Mouse (Mus musculus) embryonic facial prominence, embryonic 13.5 days (tissue): ENCODE data around the gene Fam171b. TPM values are rescaled to one million over a fixed set of nuclear protein-coding genes. Genes with fewer than 3 reads are reported as not detected.

Experiments
- ATAC-seq: fragments of 200-750 bp; cut with Nextera tagmentation; 2 replicates; pipeline ENCODE4 v1.8.0; 2017; ENCODE audit warnings: low read depth; ENCODE audit not compliant: insufficient number of reproducible peaks, insufficient read depth, low FRiP score, low TSS enrichment
- H3K27ac ChIP-seq: fragments of 300-500 bp; sonication (generic); 2 replicates; pipeline ENCODE4 v1.5.1; 2015; ENCODE audit warnings: moderate library complexity, mild to moderate bottlenecking, inconsistent platforms
- H3K27me3 ChIP-seq: fragments of 300-500 bp; sonication (generic); 2 replicates; pipeline ENCODE4 v1.6.1; 2015; ENCODE audit warnings: mild to moderate bottlenecking, inconsistent platforms
- H3K36me3 ChIP-seq: fragments of 300-500 bp; sonication (generic); 2 replicates; pipeline ENCODE4 v1.6.1; 2015; ENCODE audit warnings: mild to moderate bottlenecking, inconsistent platforms
- H3K4me1 ChIP-seq: fragments of 300-500 bp; sonication (generic); 2 replicates; pipeline ENCODE4 v1.6.1; 2015; ENCODE audit warnings: inconsistent platforms
- H3K4me2 ChIP-seq: fragments of 300-500 bp; sonication (generic); 2 replicates; pipeline ENCODE4 v1.6.1; 2015; ENCODE audit warnings: moderate library complexity, mild to moderate bottlenecking, inconsistent platforms
- H3K4me3 ChIP-seq: fragments of 300-500 bp; sonication (generic); 2 replicates; pipeline ENCODE4 v1.5.1; 2015; ENCODE audit warnings: mild to moderate bottlenecking, inconsistent platforms
- H3K9ac ChIP-seq: fragments of 300-500 bp; sonication (generic); 2 replicates; pipeline ENCODE4 v1.6.1; 2015; ENCODE audit warnings: mild to moderate bottlenecking, inconsistent platforms
- H3K9me3 ChIP-seq: fragments of 300-500 bp; sonication (generic); 2 replicates; pipeline ENCODE4 v1.6.1; 2016; ENCODE audit warnings: inconsistent platforms
- WGBS: fragments of 180-500 bp; shearing (Covaris S2); methylation state at CpG from one replicate; pipeline ENCODE4 v1.1.7; 2015; ENCODE audit warnings: mixed read lengths; 5-methylcytosine and 5-hydroxymethylcytosine counted together
- polyA plus RNA-seq: library from polyadenylated mRNA; unstranded; fragments of >200 nt; fragmentation: Nextera tagmentation; extraction: Ambion mirVana; gene quantifications from 2 replicates; pipeline ENCODE4 v1.2.1, GENCODE M21; 2015

Fam171b gene
- polyA plus RNA-seq, 1 experiment from 2014 or later: 15.2 TPM

- ATAC-seq: no peak
- Histone ChIP-seq H3K27me3 (no peaks in the 10 kb centered on the region), H3K4me3 (no peak overlapping the region), H3K4me2 (no peak overlapping the region), H3K36me3 (no peaks in the 10 kb centered on the region), H3K9me3 (no peaks in the 10 kb centered on the region), H3K4me1 (no peaks in the 10 kb centered on the region), H3K27ac (no peak overlapping the region), H3K9ac (no peak overlapping the region)
- 66% methylated on average over 2 of the region's 2 CpGs for WGBS
Observed at GRCm38 (mm10) chr2:83901896-83902540, 89.6 kb downstream of the Fam171b start.

GRCm38 (mm10) chr2:83929478-83930088 lies 117.1 kb downstream of the Fam171b start:
- no peak for ATAC-seq
- Histone ChIP-seq H3K4me2 (no peak overlapping the region), H3K9ac (no peak overlapping the region), H3K36me3 (no peaks in the 10 kb centered on the region), H3K27ac (no peak overlapping the region), H3K9me3 (no peaks in the 10 kb centered on the region), H3K27me3 (no peaks in the 10 kb centered on the region), H3K4me3 (no peak overlapping the region), H3K4me1 (no peaks in the 10 kb centered on the region)
- 30% methylated on average over 2 of the region's 2 CpGs for WGBS

Other genes with a start within 250 kb of the Fam171b start
- 179 and 193 TPM in 2 replicates for gene Zc3h15, start 168.2 kb upstream of the Fam171b start, polyA plus RNA-seq
- 79.6 and 92.9 TPM in 2 replicates for gene Itgav, start 88.2 kb upstream of the Fam171b start, polyA plus RNA-seq
- not detected in 2 replicates for gene Zswim2, start 128.6 kb downstream of the Fam171b start, polyA plus RNA-seq
- gene Gm13698, start 143.1 kb downstream of the Fam171b start, polyA plus RNA-seq: not detected in 2 replicates
- not detected in 2 replicates for gene Gm13693, start 148.9 kb downstream of the Fam171b start, polyA plus RNA-seq
- gene Gm13695, start 154.7 kb downstream of the Fam171b start, polyA plus RNA-seq: not detected in 2 replicates
- not detected in 2 replicates for gene Gm13696, start 160.5 kb downstream of the Fam171b start, polyA plus RNA-seq
- gene Gm13694, start 166.3 kb downstream of the Fam171b start, polyA plus RNA-seq: not detected in 2 replicates
- not detected in 2 replicates for gene Gm13697, start 172.1 kb downstream of the Fam171b start, polyA plus RNA-seq
- not detected in 2 replicates for gene Gm13691, start 177.9 kb downstream of the Fam171b start, polyA plus RNA-seq